Mouse (Mus musculus) MEL-GATA-1-ER (cell line): ENCODE results near the gene Ppt1.

Experiments
- DNase-seq: peaks from one replicate; pipeline ENCODE4 v3.0.0-alpha.2; 2012; ENCODE audit warnings: low read depth; ENCODE audit errors: extremely low read depth

Ppt1 gene

GRCm38 (mm10) chr4:122905359-122905758 is 69.3 kb downstream of the Ppt1 start:
- no peak for DNase-seq
